Mouse (Mus musculus) heart, embryonic 10.5 days (tissue): Measurements from ENCODE around the gene Foxo6. TPM values are rescaled to one million over a fixed set of nuclear protein-coding genes. Genes with fewer than 3 reads are reported as not detected.

ENCODE experiments used
- polyA plus RNA-seq: library from polyadenylated mRNA; unstranded; fragments of >200 nt; fragmentation: Nextera tagmentation; extraction: Ambion mirVana; gene quantifications from 2 replicates; pipeline ENCODE4 v1.2.1, GENCODE M21; 2016

The Foxo6 gene
- polyA plus RNA-seq, 1 experiment from 2014 or later: 0.20 TPM

Other genes with a start within 250 kb of the Foxo6 start
- not detected in 2 replicates for gene AL607142.1, start 222.4 kb downstream of the Foxo6 start, polyA plus RNA-seq
- gene Edn2, start 126.1 kb downstream of the Foxo6 start, polyA plus RNA-seq: 0.46 and 0.60 TPM in 2 replicates
- 58.3 and 86.8 TPM in 2 replicates for gene Scmh1, start 117.9 kb upstream of the Foxo6 start, polyA plus RNA-seq
- 0.10 TPM in 2 replicates for gene Slfnl1, start 244.9 kb upstream of the Foxo6 start, polyA plus RNA-seq